Mouse (Mus musculus) layer of hippocampus, adult 18-20 months (tissue): ENCODE measurements around the gene Hk3. TPM values are rescaled to one million over a fixed set of nuclear protein-coding genes. Genes with fewer than 3 reads are reported as not detected.

Source experiments
- DNase-seq, 2 experiments: peaks; one replicate each; pipeline ENCODE4 v3.0.0; 2022; ENCODE audit warnings: low spot score in 2 of 2
- total RNA-seq, 2 experiments: library from RNA; stranded (reverse); gene quantifications; 2 replicates each; pipeline ENCODE4 v1.2.3; 2021

The Hk3 gene
- total RNA-seq, 2 experiments from 2014 or later: 0.99 to 1.1 TPM

- DNase-seq: no peak
Measured at GRCm38 (mm10) chr13:55004646-55005045, 16.5 kb downstream of the Hk3 start.

DNA sequence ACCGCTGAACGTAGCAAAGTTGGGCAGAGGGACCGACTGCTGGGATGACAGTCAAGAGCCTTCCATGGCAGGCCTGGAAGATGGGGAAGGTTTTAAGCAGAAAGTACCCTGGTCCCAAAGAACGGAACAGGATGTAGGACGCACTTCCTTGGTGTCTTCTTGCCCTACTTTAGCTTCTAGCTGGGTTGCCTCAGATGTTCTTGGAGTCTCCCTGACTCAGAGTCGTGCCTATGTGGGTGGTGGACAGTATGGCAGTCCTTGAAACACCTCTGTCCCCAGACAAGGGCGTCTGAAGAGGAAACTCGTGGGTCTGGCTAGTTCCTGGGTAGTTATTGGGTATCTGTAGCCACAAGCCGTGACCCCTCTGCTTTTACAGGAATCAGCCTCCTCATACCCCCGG lies 19.1 kb downstream of the Hk3 start:
- no peak for DNase-seq

- DNase-seq: peak in 1 of 2 experiments; percentile 52
Measured at GRCm38 (mm10) chr13:55000433-55000832, 20.8 kb downstream of the Hk3 start.

GRCm38 (mm10) chr13:54997568-54997967 lies 23.6 kb downstream of the Hk3 start:
- DNase-seq: no peak

GRCm38 (mm10) chr13:54995161-54995560 lies 26.0 kb downstream of the Hk3 start:
- no peak for DNase-seq

GRCm38 (mm10) chr13:54994576-54994975 lies 26.6 kb downstream of the Hk3 start:
- DNase-seq: no peak

DNA sequence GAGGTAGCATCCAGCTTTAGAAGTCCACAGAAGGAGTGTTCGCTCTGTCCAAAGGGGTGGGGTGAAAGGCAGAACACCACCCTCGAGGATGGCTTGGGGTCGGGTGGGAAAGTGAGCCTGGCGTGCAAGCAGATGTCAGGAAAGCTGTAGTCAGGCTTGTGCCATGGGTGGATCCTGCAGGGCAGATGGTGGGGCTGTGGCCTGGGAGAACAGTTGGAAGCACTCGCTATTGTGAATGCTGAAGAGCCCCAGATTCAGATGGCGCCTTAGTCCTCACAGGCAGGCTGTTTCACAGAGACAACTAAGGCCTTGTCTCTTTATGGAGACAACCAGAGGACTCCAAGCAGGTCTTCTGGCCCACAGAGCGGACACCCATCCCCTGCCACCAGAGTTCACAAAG lies 29.0 kb downstream of the Hk3 start:
- peak; percentile 43 to 74 for DNase-seq

- DNase-seq: no peak
Measured at GRCm38 (mm10) chr13:54988181-54988760, 32.9 kb downstream of the Hk3 start.

GRCm38 (mm10) chr13:54987405-54987804 lies 33.8 kb downstream of the Hk3 start:
- DNase-seq: peak; percentile 37 to 51

- DNase-seq: no peak
Measured at GRCm38 (mm10) chr13:54983614-54984013, 37.6 kb downstream of the Hk3 start.

DNA sequence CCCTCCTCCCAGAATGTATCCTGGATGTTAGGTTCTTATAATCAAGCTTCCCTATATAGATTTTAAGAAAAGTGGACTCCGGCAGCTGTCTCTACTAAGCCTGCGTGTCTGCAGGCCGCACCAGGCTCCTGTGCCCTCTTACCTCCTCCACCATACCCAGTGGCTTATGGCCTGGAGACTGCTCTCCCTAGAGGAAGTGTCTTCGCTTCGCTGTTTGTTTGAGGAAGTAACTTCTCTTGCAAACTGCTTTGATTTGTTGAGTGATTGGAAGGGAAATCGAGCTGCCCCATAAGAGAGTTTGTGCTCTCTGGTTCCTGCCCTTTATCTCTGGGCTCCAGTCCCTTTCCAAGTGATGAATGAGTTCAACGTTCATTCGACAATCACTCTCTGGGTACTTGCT lies 38.2 kb downstream of the Hk3 start:
- DNase-seq: no peak

DNA sequence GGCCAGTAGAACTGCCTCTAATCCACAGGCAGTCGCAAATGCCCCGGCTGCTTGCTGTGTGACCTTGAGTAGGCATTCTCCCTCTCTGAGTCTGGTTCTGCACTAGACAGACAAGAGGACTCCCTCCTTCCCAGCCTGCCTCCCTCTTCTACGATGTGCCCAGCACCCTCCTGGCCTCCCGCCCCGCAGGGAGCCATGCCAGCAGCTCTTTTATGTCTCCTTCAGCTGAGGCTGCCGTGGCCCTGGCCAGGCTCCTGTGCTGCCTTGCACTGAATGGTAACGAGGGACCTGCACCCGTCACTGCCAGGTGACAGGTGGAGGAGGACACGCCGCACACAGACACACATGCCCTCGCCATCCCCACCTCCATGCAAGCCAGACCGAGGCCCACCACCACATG lies 40.2 kb downstream of the Hk3 start:
- peak in 1 of 2 experiments; percentile 44 for DNase-seq

DNA sequence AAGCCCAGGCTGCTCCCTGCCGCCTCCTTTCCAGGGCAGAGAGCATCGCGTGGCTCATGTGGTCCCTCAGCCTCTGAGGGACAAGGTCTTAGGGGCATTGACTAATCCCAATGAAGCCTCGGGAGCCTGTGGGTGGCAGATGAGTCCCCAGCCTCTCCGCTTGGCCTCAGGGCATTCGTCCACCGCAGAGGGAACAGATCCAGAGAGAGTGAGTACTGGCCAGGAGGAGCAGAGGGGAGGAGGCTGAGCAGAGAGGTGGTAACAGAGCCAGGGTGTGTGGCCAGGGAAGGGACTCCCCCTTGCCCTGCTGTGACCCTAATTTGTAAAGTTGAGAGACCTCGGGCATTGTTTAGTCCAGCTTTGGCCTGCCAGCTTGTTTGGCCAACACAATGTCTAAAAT lies 42.4 kb downstream of the Hk3 start:
- DNase-seq: no peak

- no peak for DNase-seq
Measured at GRCm38 (mm10) chr13:54975546-54975945, 45.6 kb downstream of the Hk3 start.

DNA sequence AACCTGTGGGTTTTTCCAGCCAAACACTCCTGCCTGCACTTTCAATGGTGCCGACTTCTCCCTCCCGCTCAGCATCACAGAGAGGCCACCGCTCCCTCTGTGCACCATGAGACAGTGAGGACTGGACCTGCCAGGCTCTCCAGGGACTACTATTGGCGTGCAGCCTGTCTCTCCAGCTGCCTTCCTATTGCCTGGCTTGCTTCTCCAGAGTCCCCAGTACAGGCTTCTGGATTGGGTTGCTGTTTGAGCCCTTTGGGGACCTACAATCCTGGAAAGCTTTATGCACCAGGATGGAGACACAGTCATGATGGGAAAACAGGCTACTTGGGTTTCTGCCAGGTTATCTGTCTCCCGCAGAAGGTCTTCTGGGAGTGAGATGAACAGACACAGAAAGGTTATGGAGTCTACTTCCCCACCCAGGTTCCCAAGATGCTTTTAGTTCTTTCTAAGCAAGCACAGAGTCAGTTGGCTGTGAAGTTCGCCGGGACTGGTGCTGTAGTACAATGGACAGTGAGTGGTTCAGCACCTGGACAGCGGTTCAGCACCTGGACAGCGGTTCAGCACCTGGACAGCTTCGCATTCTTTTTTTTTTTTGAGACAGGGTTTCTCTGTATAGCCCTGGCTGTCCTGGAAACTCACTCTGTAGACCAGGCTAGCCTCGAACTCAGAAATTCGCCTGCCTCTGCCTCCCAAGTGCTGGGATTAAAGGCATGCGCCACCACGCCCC lies 50.5 kb downstream of the Hk3 start:
- DNase-seq: no peak

GRCm38 (mm10) chr13:54969513-54969912 lies 51.7 kb downstream of the Hk3 start:
- no peak for DNase-seq

DNA sequence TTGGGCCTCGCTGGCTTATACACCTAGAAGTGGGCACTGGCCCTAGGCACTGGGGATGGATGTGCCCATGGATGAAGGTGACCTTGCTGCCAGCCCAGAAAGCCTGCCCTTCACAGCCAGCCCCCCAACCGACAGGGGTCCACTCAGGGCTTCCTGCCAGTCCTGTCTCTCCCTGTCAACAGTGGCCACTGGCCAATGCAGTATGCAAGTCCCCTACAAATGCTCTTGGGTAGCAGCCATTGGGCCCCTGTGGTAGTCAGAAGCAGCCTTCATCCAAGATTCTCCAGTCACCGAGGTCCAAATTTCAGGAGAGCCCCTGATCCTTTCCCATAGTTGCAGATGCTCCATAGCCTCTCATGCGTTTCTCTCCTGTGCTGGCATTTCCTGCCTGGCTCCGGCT lies 52.5 kb downstream of the Hk3 start:
- DNase-seq: no peak

GRCm38 (mm10) chr13:54967501-54967900 lies 53.7 kb downstream of the Hk3 start:
- no peak for DNase-seq

DNA sequence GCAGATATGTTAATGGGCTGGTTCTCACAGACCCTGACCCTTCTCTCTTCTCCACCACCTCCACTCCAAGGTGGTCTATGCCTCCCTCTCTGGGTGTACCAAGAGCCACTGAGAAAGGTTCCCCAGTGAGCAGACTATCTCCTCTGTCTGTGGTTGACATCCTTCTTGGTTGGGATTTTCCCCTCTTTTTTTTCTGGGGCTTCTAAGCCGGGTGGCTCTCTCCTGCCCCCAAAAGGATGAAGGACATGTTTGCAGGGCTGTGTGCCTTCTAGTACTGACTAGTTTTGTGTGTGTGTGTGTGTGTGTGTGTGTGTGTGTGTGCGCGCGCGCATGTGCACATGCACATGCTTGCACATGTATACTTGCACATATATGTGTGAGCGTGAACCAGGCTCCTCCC lies 55.9 kb downstream of the Hk3 start:
- DNase-seq: no peak

DNA sequence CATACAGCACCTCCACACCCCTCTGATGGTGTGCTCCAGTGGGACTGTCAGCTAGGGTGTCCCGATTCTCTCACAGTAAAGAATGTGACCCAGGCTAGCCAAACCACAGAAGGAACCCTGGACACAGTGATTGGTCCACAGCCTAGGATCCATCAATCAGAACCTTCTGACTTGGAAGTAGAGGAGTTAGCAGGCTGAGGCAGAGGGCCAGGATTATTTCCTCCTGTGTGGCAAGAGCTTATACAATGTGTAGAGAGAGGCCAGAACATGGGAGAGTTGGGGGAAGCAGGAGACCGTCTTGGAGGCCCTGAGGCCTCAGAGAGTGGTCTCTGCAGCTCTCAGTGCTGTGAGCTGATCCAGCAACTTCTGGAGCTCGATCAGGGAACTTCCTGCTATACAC lies 60.7 kb downstream of the Hk3 start:
- no peak for DNase-seq

DNA sequence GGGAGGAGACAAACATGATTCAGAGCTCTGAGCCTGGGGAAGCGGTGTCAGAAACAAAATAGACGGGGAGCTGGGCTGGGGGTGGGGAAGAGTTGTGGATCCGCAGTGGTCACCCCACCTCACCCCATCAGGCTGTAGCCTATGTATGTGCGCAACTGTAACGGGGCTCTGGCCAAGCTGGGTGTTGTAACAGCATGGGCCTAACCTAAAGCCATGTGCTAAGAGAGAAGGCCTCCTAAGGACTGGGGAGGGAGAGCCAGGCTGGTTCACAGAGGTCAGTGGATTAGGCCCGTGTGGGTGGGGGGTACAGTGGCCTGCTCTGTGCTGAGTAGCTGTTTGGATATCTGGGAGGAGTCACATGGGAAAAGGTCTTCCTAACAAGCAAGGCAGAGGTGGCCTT lies 61.3 kb downstream of the Hk3 start:
- no peak for DNase-seq

DNA sequence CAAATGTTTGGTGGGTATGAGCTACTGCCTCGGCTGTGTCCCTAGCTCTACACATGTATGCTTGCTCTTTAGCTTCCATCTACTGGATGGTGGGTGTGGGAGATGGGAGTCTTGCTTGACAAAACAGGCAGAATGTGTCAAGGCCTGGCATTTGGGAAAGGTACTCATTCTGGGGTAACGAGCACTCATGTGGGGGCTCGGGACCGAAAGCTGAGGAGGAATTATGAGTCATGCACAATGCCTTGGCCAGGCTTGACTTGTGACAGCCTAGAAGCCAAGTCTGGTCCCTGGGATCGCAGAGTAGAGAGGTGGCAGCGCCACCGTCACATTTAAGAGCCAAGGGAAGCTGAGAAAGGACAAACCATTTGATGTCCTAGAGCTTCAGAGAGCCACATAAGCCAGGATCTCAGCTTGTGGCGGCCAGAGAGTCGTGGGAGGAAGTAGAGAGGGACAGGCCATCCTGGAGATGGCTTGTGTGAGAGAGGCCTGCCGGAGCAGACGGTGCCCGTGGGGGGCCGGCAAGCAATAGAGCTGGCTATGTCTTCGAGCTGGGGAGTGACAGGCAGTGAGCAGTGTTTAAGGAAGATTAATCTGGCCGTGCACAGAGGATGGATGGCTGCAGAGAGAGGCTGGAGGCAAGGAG lies 62.0 kb downstream of the Hk3 start:
- DNase-seq: no peak

- DNase-seq: no peak
Measured at GRCm38 (mm10) chr13:54957281-54957680, 63.9 kb downstream of the Hk3 start.
